Mouse (Mus musculus) lung, postnatal 0 days (tissue): ENCODE data around the gene Cyp1b1.

Source experiments
- CTCF ChIP-seq: IDR thresholded peaks from 2 replicates; pipeline ENCODE4 v1.5.1; 2016; ENCODE audit warnings: antibody characterized with exemption, mild to moderate bottlenecking
- EP300 ChIP-seq: IDR thresholded peaks from 2 replicates; pipeline ENCODE4 v1.6.1; 2016; ENCODE audit warnings: antibody characterized with exemption, mild to moderate bottlenecking, control low read depth

GRCm38 (mm10) chr17:79745051-79745731 is 30.3 kb upstream of the Cyp1b1 start:
- TF ChIP-seq CTCF, result no peak
- TF ChIP-seq EP300, result no peak
